Mouse (Mus musculus) neural tube, embryonic 11.5 days (tissue): Measurements from ENCODE around the gene Serpinb6a. TPM values are rescaled to one million over a fixed set of nuclear protein-coding genes. Genes with fewer than 3 reads are reported as not detected.

Experiments
- ATAC-seq: fragments of 200-750 bp; cut with Nextera tagmentation; 2 replicates; pipeline ENCODE4 v1.8.0; 2017; ENCODE audit warnings: moderate number of reproducible peaks, mild to moderate bottlenecking, moderate TSS enrichment, moderate library complexity; ENCODE audit not compliant: insufficient read depth, low FRiP score, low TSS enrichment
- DNase-seq: peaks from one replicate; pipeline ENCODE4 v3.0.0-alpha.2; 2015; ENCODE audit warnings: low spot score
- H3K27ac ChIP-seq: fragments of 300-500 bp; sonication (generic); 2 replicates; pipeline ENCODE4 v1.5.1; 2014; ENCODE audit warnings: low read depth, mild to moderate bottlenecking, low read length
- H3K27me3 ChIP-seq: fragments of 300-500 bp; sonication (generic); 2 replicates; pipeline ENCODE4 v1.6.1; 2014; ENCODE audit warnings: mild to moderate bottlenecking, low read length, mixed read lengths; ENCODE audit not compliant: control insufficient read depth, insufficient read depth
- H3K36me3 ChIP-seq: fragments of 300-500 bp; sonication (generic); 2 replicates; pipeline ENCODE4 v1.6.1; 2014; ENCODE audit warnings: mild to moderate bottlenecking, low read length, moderate library complexity, mixed read lengths; ENCODE audit not compliant: control insufficient read depth, insufficient read depth
- H3K4me1 ChIP-seq: fragments of 300-500 bp; sonication (generic); 2 replicates; pipeline ENCODE4 v1.6.1; 2014; ENCODE audit warnings: low read length, mixed read lengths; ENCODE audit not compliant: control insufficient read depth, insufficient read depth
- H3K4me2 ChIP-seq: fragments of 300-500 bp; sonication (generic); 2 replicates; pipeline ENCODE4 v1.6.1; 2014; ENCODE audit warnings: low read depth, mild to moderate bottlenecking, moderate library complexity
- H3K4me3 ChIP-seq: fragments of 300-500 bp; sonication (generic); 2 replicates; pipeline ENCODE4 v1.5.1; 2014; ENCODE audit warnings: low read depth, low read length
- H3K9ac ChIP-seq: fragments of 300-500 bp; sonication (generic); 2 replicates; pipeline ENCODE4 v1.6.1; 2014; ENCODE audit warnings: mild to moderate bottlenecking, low read length
- H3K9me3 ChIP-seq: fragments of 300-500 bp; sonication (generic); 2 replicates; pipeline ENCODE4 v1.6.1; 2016; ENCODE audit warnings: low read length; ENCODE audit not compliant: control insufficient read depth
- WGBS: fragments of 180-500 bp; shearing (Covaris S2); extraction: QIAGEN DNeasy Blood & Tissue Kit; methylation state at CpG from one replicate; pipeline ENCODE4 v1.1.7; 2014; 5-methylcytosine and 5-hydroxymethylcytosine counted together
- polyA plus RNA-seq: library from polyadenylated mRNA; unstranded; fragments of >200 nt; fragmentation: Nextera tagmentation; extraction: Ambion mirVana; gene quantifications from 2 replicates; pipeline ENCODE4 v1.2.1, GENCODE M21; 2014

The Serpinb6a gene
- polyA plus RNA-seq, 1 experiment from 2014 or later, result 29.7 TPM

- no peak overlapping the region for H3K4me3 ChIP-seq
- no peaks in the 10 kb centered on the region for H3K36me3 ChIP-seq
- no peak overlapping the region for H3K27ac ChIP-seq
- 47% methylated on average over 8 of the region's 8 CpGs for WGBS
- peak overlapping the region; percentile 21; the same call in 1 of the 2 replicates for H3K4me2 ChIP-seq
- H3K9ac ChIP-seq, result no peak overlapping the region
- DNase-seq, result no peak
- H3K27me3 ChIP-seq, result no peaks in the 10 kb centered on the region
- no peaks in the 10 kb centered on the region for H3K9me3 ChIP-seq
- H3K4me1 ChIP-seq, result peaks cover 9% of the 10 kb centered on the region; the same call in 1 of the 2 replicates
- no peak for ATAC-seq
Observed at GRCm38 (mm10) chr13:34038901-34039341, 36.3 kb upstream of the Serpinb6a start.

DNA sequence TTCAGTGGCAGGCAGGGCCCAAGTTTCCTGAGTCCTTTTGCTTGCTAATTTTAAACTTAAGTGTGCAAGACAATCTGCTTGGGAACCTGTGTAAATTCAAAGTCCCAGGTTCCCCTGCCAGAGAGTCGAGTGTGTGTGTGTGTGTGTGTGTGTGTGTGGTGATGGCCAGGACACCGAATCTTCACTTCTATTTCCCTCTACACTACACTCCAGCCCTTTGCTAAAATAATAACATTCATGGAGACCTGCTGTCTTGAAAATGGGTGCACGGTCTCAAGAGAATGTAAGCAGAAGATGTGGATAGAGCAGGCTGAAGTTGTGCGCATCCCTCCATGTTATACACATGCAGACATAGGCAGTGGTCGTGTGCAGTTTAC is 35.5 kb upstream of the Serpinb6a start:
- Histone ChIP-seq H3K27ac (0 out of 2 replicates have a peak overlapping the region, but pooled peaks have one; percentile 54), H3K36me3 (no peaks in the 10 kb centered on the region), H3K9me3 (no peaks in the 10 kb centered on the region), H3K27me3 (no peaks in the 10 kb centered on the region), H3K4me3 (peak overlapping the region; percentile 64), H3K4me1 (peaks cover 9% of the 10 kb centered on the region; the same call in 1 of the 2 replicates), H3K9ac (peak overlapping the region; percentile 88), H3K4me2 (peak overlapping the region; percentile 51)
- ATAC-seq, result peak; percentile 32; the same call in 1 of the 2 replicates
- WGBS, result 61% methylated on average over 5 of the region's 5 CpGs
- DNase-seq, result no peak

- no peaks in the 10 kb centered on the region for H3K36me3 ChIP-seq
- H3K4me1 ChIP-seq, result peaks cover 9% of the 10 kb centered on the region; the same call in 1 of the 2 replicates
- peak within 1 kb of the TSS; percentile 88 for H3K9ac ChIP-seq
- peak within 1 kb of the TSS; percentile 54; the same call in 1 of the 2 replicates for H3K27ac ChIP-seq
- H3K4me3 ChIP-seq, result peak within 1 kb of the TSS; percentile 64
- ATAC-seq, result peak; percentile 94
- H3K9me3 ChIP-seq, result no peaks in the 10 kb centered on the region
- under 1% methylated on average over 37 of the region's 37 CpGs for WGBS
- peak within 1 kb of the TSS; percentile 51 for H3K4me2 ChIP-seq
- H3K27me3 ChIP-seq, result no peaks in the 10 kb centered on the region
- DNase-seq, result peak; percentile 93
Observed at GRCm38 (mm10) chr13:34037172-34038055, 34.8 kb upstream of the Serpinb6a start, which contains the start of gene Bphl. Gene Bphl, plus strand, starts transcription at chr13:34037597.

- Histone ChIP-seq H3K9me3 (no peaks in the 10 kb centered on the region), H3K4me1 (peaks cover 9% of the 10 kb centered on the region; the same call in 1 of the 2 replicates), H3K4me3 (no peak overlapping the region), H3K9ac (no peak overlapping the region; the same call in 1 of the 2 replicates), H3K4me2 (no peak overlapping the region), H3K27ac (no peak overlapping the region), H3K27me3 (no peaks in the 10 kb centered on the region), H3K36me3 (no peaks in the 10 kb centered on the region)
- ATAC-seq (no peak), DNase-seq (no peak)
- WGBS, result 88% methylated on average over 5 of the region's 5 CpGs
Observed at GRCm38 (mm10) chr13:34036726-34037125, 34.1 kb upstream of the Serpinb6a start.

DNA sequence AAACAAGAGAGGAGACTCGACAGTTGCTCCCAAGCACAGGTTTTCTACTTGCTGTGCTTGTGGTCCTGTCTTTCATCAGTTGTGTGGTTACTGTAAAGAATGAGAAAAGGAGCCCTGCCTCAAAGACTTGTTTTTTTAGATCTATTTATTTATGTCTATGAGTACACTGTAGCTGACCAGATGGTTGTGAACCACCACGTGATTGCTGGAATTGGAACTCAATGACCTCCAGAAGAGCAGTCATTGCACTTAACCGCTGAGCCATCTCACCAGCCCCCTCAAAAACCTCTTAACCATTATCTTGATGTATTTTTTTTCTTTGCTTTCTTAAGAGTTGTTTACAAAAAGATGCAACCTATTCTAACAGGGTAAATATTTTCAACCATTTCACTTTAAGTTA is 32.8 kb upstream of the Serpinb6a start:
- DNase-seq, result no peak
- no peaks in the 10 kb centered on the region; the same call in 1 of the 2 replicates for H3K36me3 ChIP-seq
- H3K27ac ChIP-seq, result no peak overlapping the region
- no peak for ATAC-seq
- no peak overlapping the region for H3K4me2 ChIP-seq
- H3K9me3 ChIP-seq, result no peaks in the 10 kb centered on the region
- H3K9ac ChIP-seq, result no peak overlapping the region
- H3K4me1 ChIP-seq, result peaks cover 9% of the 10 kb centered on the region; the same call in 1 of the 2 replicates
- H3K4me3 ChIP-seq, result no peak overlapping the region
- H3K27me3 ChIP-seq, result no peaks in the 10 kb centered on the region
- 87% methylated on average over 3 of the region's 3 CpGs for WGBS

DNA sequence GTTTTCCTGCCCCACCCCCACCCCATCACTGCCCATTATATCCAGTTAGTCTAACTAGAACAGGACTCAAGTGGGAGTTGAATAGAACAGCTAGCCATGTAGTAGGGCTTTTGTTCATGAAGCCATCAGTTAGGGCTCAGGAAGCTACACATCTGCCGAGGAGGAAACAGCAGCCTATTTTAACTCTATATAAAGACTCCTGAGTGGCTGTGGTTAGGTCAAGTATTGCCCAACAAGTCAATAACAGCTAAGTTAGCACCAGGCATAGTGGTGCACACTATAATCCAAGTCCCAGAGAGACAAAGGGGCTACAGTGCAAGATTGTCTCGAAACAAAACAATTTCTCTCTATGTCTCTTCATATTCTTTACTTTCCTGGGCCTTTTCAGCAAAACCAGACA is 29.4 kb upstream of the Serpinb6a start:
- Histone ChIP-seq H3K36me3 (no peaks in the 10 kb centered on the region; the same call in none of the 2 replicates), H3K9ac (no peak overlapping the region), H3K4me1 (peaks cover under 1% of the 10 kb centered on the region; the same call in 1 of the 2 replicates), H3K27me3 (no peaks in the 10 kb centered on the region), H3K4me2 (no peak overlapping the region), H3K27ac (no peak overlapping the region), H3K4me3 (no peak overlapping the region), H3K9me3 (no peaks in the 10 kb centered on the region)
- DNase-seq, result no peak
- ATAC-seq, result no peak
- WGBS, result 75% methylated on average over 2 of the region's 2 CpGs

GRCm38 (mm10) chr13:34021998-34022397 is 19.4 kb upstream of the Serpinb6a start:
- no peaks in the 10 kb centered on the region for H3K27me3 ChIP-seq
- ATAC-seq (no peak), DNase-seq (no peak)
- H3K4me3 ChIP-seq, result no peak overlapping the region
- no peaks in the 10 kb centered on the region for H3K36me3 ChIP-seq
- WGBS, result 85% methylated on average over 2 of the region's 2 CpGs
- H3K4me2 ChIP-seq, result no peak overlapping the region
- H3K9me3 ChIP-seq, result no peaks in the 10 kb centered on the region
- H3K27ac ChIP-seq, result no peak overlapping the region
- no peaks in the 10 kb centered on the region for H3K4me1 ChIP-seq
- no peak overlapping the region for H3K9ac ChIP-seq

GRCm38 (mm10) chr13:34018521-34018920 is 15.9 kb upstream of the Serpinb6a start:
- Histone ChIP-seq H3K4me1 (no peaks in the 10 kb centered on the region), H3K9me3 (no peaks in the 10 kb centered on the region), H3K4me3 (no peak overlapping the region), H3K4me2 (no peak overlapping the region), H3K27me3 (no peaks in the 10 kb centered on the region), H3K27ac (no peak overlapping the region), H3K9ac (no peak overlapping the region), H3K36me3 (no peaks in the 10 kb centered on the region)
- WGBS, result 86% methylated on average over 1 of the region's 1 CpGs
- no peak for DNase-seq
- no peak for ATAC-seq
